Mouse (Mus musculus) MEL (cell line): ENCODE results near the gene Zfand3.

Experiments used
- CTCF ChIP-seq, 3 experiments: IDR thresholded peaks in 2 of 3; conservative IDR thresholded peaks in 1 of 3; 2 replicates each; pipeline ENCODE4 v1.5.1; 2011 to 2012; ENCODE audit warnings: low read length in 3 of 3, low read depth in 2 of 3, mild to moderate bottlenecking in 2 of 3, improper control_type of control experiment in 1 of 3, inconsistent platforms in 1 of 3, mixed read lengths in 1 of 3, moderate library complexity in 1 of 3; ENCODE audit not compliant: control insufficient read depth in 1 of 3, insufficient read depth in 1 of 3, poor library complexity in 1 of 3, severe bottlenecking in 1 of 3
- E2F4 ChIP-seq: IDR thresholded peaks from 2 replicates; pipeline ENCODE4 v1.6.1; 2011; ENCODE audit warnings: low read depth, low read length, improper control_type of control experiment, borderline replicate concordance
- EP300 ChIP-seq, 2 experiments: IDR thresholded peaks; 2 replicates each; pipeline ENCODE4 v1.6.1; 2011; ENCODE audit warnings: improper control_type of control experiment in 2 of 2, low read length in 2 of 2, low read depth in 1 of 2, mild to moderate bottlenecking in 1 of 2
- GABPA ChIP-seq: IDR thresholded peaks from 2 replicates; pipeline ENCODE4 v1.6.1; 2012; ENCODE audit warnings: low read depth, mild to moderate bottlenecking, inconsistent platforms, low read length, improper control_type of control experiment, moderate library complexity
- GATA1 ChIP-seq: IDR thresholded peaks from 2 replicates; pipeline ENCODE4 v1.6.1; 2011; ENCODE audit warnings: low read depth, low read length, improper control_type of control experiment
- MAX ChIP-seq: IDR thresholded peaks from 2 replicates; pipeline ENCODE4 v1.6.1; 2011; ENCODE audit warnings: low read length, improper control_type of control experiment
- MAZ ChIP-seq: IDR thresholded peaks from 2 replicates; pipeline ENCODE4 v1.6.1; 2012; ENCODE audit warnings: low read depth, mild to moderate bottlenecking, inconsistent platforms, low read length, improper control_type of control experiment
- POLR2A ChIP-seq, 2 experiments: IDR thresholded peaks; 2 replicates each; pipeline ENCODE4 v1.6.1; 2011 to 2012; ENCODE audit warnings: low read length in 2 of 2, mild to moderate bottlenecking in 2 of 2, control low read depth in 1 of 2, improper control_type of control experiment in 1 of 2, low read depth in 1 of 2, moderate library complexity in 1 of 2; ENCODE audit not compliant: control insufficient read depth in 1 of 2, insufficient read depth in 1 of 2, poor library complexity in 1 of 2
- POLR2AphosphoS5 ChIP-seq: IDR thresholded peaks from 2 replicates; pipeline ENCODE4 v1.6.1; 2012; ENCODE audit warnings: low read depth, borderline replicate concordance, mild to moderate bottlenecking, inconsistent platforms, low read length, moderate library complexity, mixed read lengths
- SIN3A ChIP-seq: IDR thresholded peaks from 2 replicates; pipeline ENCODE4 v1.6.1; 2012; ENCODE audit warnings: low read length, improper control_type of control experiment, inconsistent platforms
- USF2 ChIP-seq, 2 experiments: IDR thresholded peaks; 2 replicates each; pipeline ENCODE4 v1.6.1; 2011 to 2012; ENCODE audit warnings: improper control_type of control experiment in 2 of 2, low read length in 2 of 2, borderline replicate concordance in 1 of 2, inconsistent platforms in 1 of 2, low read depth in 1 of 2, mild to moderate bottlenecking in 1 of 2; ENCODE audit not compliant: insufficient read depth in 1 of 2
- ZC3H11A ChIP-seq: IDR thresholded peaks from 2 replicates; pipeline ENCODE4 v1.6.1; 2012; ENCODE audit warnings: low read depth, mild to moderate bottlenecking, inconsistent platforms, low read length, improper control_type of control experiment
- ZMIZ1 ChIP-seq: IDR thresholded peaks from 2 replicates; pipeline ENCODE4 v1.6.1; 2012; ENCODE audit warnings: low read depth, mild to moderate bottlenecking, inconsistent platforms, low read length, improper control_type of control experiment, moderate library complexity
- ZNF384 ChIP-seq: IDR thresholded peaks from 2 replicates; pipeline ENCODE4 v1.6.1; 2012; ENCODE audit warnings: low read depth, mild to moderate bottlenecking, inconsistent platforms, low read length, improper control_type of control experiment

DNA sequence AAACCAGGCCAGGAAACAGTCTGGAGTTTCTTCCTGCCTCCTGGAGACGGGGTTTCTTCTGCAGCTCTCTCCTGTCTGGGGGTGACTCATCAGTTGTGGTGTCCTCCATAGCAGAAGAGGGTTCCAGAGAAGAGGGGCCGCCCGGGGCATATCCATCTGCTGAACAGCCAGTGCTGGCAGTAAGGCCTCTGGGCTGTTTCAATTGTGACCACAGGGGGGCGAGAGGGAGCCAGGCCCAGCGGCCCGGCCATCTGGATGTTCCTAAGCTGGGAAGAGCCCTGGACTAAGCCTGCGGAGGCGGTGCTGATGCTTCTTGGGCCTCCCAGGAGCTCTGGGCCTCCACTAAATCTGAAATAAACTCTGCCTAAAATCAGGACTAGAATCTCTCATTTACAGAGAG lies 28.8 kb upstream of the Zfand3 start:
- no peak for TF ChIP-seq MAX
- peak; percentile 93 for TF ChIP-seq ZC3H11A
- no peak for TF ChIP-seq EP300 (IDR thresholded peaks at IDR 0.05; ENCODE audit: low read depth in 1 of 2, low read length in 2 of 2)
- no peak for TF ChIP-seq ZMIZ1
- no peak for TF ChIP-seq E2F4
- no peak for TF ChIP-seq POLR2AphosphoS5
- TF ChIP-seq GABPA: no peak
- TF ChIP-seq ZNF384: no peak
- no peak for TF ChIP-seq SIN3A
- TF ChIP-seq USF2 (IDR thresholded peaks at IDR 0.05; ENCODE audit: borderline replicate concordance in 1 of 2, insufficient read depth in 1 of 2, low read depth in 1 of 2, low read length in 2 of 2): no peak
- peak; percentile 74 to 92 (median 79) for TF ChIP-seq CTCF (IDR thresholded peaks at IDR 0.05 in 2 of 3, conservative IDR thresholded peaks at IDR 0.05 in 1 of 3; ENCODE audit: control insufficient read depth in 1 of 3, insufficient read depth in 1 of 3, low read depth in 2 of 3, low read length in 3 of 3, poor library complexity in 1 of 3, severe bottlenecking in 1 of 3)
- TF ChIP-seq GATA1: no peak; the same call in 1 of the 2 replicates
- no peak for TF ChIP-seq MAZ
- 0 out of 4 replicates have a peak, but pooled peaks of 1 of the 2 experiments have one; percentile 22 for TF ChIP-seq POLR2A (IDR thresholded peaks at IDR 0.05; ENCODE audit: control insufficient read depth in 1 of 2, insufficient read depth in 1 of 2, low read depth in 1 of 2, low read length in 2 of 2, poor library complexity in 1 of 2)
